Mouse (Mus musculus) left cerebral cortex, adult 18-20 months (tissue): ENCODE measurements around the gene Ston2. TPM values are rescaled to one million over a fixed set of nuclear protein-coding genes. Genes with fewer than 3 reads are reported as not detected.
A peak's percentile ranks its signal among the peaks of the same experiment; 100 is the strongest.
"Not testable (repeated sequence)": the region's sequence is repeated elsewhere in the genome, so short reads cannot be mapped to it uniquely, and the experiment has no call there.

Source experiments
- DNase-seq, 2 experiments: peaks; one replicate each; pipeline ENCODE4 v3.0.0; 2021 to 2022; ENCODE audit warnings: low spot score in 2 of 2, mixed read lengths in 1 of 2
- total RNA-seq, 2 experiments: library from RNA; stranded (reverse); gene quantifications; 2 replicates each; pipeline ENCODE4 v1.2.3; 2021

The Ston2 gene
- total RNA-seq, 2 experiments from 2014 or later = 18.0 to 18.8 TPM

GRCm38 (mm10) chr12:91793266-91793665 lies 5.1 kb upstream of the Ston2 start:
- no peak for DNase-seq

GRCm38 (mm10) chr12:91791822-91792221 lies 3.6 kb upstream of the Ston2 start:
- DNase-seq = no peak

DNA sequence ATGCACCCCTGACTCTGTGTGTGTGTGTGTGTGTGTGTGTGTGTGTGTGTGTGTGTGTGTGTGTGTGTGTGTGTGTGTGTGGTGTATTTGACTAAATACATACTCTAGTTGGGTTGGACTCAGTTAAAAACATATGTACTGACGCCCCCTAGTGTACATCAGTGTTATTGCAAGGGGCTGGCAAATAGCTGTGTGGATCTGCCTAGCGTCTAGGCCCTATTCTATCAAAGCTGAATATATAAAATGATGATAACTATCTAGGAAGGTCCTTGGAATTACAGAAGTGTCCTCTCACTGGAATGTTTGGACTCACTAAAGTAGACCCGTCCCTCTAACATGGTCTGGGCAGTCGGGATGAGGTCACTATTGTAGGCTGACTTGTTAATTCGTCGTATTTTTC lies 1.6 kb upstream of the Ston2 start:
- peak; percentile 64 to 72 for DNase-seq

DNA sequence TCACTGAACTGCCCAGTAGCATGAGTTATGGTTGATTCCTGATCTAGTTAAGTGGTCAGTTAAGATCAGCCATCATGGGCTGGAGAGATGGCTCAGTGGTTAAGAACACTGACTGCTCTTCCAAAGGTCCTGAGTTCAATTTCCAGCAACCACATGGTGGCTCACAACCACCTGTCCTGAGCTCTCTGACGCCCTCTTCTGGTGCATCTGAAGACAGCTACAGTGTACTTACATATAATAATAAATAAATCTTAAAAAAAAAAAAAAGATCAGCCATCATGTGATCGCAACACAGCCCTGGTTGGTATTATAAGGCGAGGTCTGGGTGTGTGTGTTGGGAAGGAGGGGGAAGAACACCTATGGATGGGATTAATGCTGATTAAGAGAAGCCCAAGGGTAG lies 259 bp upstream of the Ston2 start:
- not testable (repeated sequence) for DNase-seq

GRCm38 (mm10) chr12:91786355-91786754 lies 1.8 kb downstream of the Ston2 start:
- no peak for DNase-seq

- no peak for DNase-seq
These were observed 6.8 kb downstream of the Ston2 start for GRCm38 (mm10) chr12:91781432-91781831.

- no peak for DNase-seq
These were observed 7.7 kb downstream of the Ston2 start for GRCm38 (mm10) chr12:91780531-91780930.

DNA sequence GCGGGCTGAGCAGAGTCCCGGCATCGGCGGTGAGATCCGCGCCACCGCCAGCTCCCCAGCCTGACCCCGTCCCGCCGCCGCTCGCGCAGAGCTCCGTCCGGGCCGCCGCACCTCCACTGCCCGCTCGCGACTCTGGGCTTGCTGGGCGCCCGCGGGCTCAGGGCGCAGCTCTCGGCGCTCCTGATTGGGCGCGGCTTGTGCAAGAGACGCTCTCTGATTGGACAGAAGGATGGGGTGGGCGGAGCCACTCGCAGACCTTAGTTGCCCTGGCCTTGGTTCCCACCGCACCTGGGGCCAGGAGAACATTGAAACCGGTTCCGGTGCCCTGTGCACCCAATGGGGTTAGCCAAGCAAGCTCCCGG lies 9.2 kb downstream of the Ston2 start:
- DNase-seq = peak; percentile 59 to 67

DNA sequence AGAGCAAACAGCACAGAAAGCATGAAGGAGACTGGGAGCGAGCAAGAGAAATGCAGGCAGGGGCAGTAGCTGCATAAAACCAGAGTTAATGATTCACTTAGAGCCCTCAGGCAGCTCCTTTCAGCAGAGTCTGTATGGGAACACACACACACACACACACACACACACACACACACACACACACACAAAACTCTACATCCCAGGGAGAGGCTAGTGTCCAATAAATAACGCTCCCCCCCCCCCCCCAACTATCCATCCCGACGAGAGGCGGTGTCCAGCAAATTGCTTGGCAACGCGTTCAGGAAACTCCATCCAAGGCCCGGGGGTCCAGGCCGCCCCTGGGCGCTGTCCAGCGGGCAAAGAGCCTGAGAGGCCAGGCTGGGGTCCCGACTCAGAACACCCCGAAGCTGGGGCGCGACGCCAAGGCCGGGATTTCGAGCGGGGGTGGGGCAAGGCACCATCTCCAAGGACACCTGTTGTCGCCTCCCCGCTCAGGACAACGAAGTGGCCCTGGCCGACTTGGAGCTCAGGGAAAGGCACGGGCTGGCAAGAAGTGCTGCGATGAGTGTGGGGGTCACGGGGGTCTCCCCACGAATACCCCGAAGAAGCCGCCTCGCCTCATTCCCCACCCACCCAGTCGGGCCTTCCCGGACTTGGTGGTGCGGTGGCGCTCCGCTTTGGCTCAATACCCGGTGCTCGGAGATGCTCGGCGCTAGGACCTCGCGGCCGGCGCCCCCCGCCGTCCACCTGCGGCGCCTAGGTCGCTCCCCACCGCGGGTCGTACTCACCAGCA lies 9.8 kb downstream of the Ston2 start:
- no peak for DNase-seq

- DNase-seq = no peak
These were observed 11.8 kb downstream of the Ston2 start for GRCm38 (mm10) chr12:91776342-91776741.

GRCm38 (mm10) chr12:91774811-91775284 lies 13.3 kb downstream of the Ston2 start:
- no peak for DNase-seq

GRCm38 (mm10) chr12:91768871-91769270 lies 19.3 kb downstream of the Ston2 start:
- DNase-seq = no peak

DNA sequence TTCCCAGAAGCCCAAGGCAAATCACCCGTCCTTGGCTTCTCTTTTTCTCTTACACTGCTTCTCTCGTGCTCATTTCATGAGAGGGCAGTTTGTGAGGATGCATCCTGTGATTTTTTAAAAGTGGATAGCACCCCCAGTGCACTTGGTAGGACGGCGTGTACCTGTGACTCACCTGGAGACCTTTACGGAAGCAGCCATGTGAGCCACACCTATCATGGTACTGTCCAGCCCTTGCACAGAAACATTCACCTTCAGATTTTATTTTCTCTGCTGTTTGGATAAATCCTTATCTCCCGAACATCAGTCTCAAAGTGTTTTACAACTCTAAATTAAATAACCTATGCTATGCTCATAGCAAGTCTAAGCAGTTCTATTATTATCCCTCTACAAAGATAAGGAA lies 20.0 kb downstream of the Ston2 start:
- DNase-seq = no peak

DNA sequence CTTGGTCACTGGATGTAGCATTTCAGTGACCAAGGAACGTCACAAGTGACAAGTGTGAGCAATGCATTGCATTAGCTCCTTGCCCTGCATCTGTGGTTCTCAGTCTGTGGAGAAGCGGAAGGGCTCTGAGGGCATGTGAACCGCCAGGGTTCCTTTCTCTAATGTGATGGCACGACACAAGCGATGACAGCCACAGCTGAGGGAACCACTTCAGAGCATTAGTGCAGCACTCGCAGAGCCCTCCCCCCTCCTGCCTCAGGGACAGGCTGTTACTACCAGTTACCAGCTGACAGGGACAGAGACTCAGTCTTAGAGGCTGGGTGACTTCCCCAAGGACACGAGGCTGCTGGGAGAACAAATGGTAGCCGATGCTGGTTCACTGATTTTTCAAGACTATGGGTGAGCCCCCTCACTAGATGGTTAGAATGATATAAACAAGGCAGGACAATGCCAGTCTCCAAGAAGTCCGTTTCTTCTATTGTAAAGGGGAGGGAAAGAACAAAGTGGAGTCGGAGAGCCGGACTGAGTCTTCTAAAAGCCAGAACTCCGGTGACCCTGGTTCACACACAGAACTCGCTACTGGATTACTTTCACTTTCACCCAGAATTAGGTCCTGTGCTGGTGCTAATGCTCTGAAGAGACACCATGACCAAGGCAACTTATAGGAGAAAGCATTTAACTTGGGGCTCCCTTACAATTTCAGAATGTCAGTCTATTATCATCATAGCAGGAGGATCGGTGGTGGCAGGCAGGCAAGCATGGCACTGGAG lies 21.7 kb downstream of the Ston2 start:
- DNase-seq = peak in 1 of 2 experiments; percentile 21

DNA sequence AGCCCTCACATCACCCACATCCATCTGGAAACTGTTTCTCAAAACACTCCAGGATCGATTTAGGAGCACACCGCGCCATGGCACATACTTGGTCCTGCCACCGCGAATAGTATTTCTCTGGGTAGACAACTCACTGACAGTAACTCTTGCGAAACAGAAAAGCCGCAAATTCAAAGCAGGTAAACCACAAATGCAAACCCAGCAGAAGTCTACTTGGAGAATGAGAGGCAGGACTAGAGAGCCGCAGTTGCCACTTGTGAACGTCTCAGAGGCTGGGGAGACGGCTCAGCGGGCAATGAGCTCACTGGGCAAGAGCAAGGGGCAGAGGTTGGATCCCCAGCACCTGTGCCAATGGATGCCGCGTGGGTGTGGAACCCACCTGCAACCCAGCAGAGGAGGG lies 22.7 kb downstream of the Ston2 start:
- no peak for DNase-seq

GRCm38 (mm10) chr12:91765054-91765453 lies 23.1 kb downstream of the Ston2 start:
- DNase-seq = no peak

GRCm38 (mm10) chr12:91764471-91764870 lies 23.7 kb downstream of the Ston2 start:
- no peak for DNase-seq

DNA sequence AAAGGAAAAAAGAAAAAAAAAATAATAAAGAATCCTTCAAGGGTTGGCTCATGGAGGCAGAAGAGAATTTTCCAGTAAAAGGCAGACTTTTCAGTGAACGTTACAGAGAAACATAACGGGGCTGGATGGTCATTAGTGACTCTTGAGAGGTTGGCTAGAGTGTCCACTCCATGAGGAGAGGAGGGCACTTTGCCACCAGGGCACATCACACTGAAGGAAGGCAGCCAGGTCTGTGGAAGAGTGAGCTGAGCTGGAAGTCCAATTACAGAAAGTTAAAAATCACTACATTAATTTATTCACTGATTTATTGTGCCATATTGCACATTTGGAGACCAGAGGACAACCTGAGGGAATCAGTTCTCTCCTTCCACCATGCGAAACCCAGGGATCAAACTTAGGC lies 28.4 kb downstream of the Ston2 start:
- DNase-seq = no peak

DNA sequence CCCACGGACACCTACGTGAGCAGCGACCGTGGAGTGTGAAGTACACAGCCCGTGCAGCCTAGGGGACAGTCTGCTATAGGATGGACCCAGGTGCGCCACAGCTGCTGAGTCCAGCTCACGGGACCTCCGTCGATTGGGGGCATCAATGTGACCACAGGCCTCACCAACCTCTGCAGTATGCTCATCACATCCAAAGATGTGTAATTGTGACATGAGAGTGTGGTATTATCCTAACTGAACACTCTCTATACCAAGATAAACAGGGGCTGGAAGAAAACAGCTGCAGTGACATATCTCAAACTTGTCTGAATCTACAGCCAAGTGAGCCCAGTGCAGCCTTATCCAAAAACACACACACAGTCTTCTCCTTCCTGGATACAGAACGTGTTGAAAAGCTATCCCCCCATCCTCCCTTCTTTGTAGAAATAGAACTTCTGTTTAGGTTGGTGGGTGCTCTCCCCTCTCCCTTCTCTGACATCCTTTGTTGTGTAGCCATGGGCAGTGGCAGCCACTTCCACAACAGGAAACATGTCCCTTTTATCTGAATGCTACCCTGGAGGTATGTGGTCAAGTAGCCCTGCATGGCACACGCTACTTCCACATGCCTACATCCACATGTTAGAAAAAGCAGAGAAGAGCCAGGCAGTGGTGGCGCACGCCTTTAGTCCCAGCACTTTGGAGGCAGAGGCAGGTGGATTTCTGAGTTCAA lies 30.2 kb downstream of the Ston2 start:
- DNase-seq = no peak

DNA sequence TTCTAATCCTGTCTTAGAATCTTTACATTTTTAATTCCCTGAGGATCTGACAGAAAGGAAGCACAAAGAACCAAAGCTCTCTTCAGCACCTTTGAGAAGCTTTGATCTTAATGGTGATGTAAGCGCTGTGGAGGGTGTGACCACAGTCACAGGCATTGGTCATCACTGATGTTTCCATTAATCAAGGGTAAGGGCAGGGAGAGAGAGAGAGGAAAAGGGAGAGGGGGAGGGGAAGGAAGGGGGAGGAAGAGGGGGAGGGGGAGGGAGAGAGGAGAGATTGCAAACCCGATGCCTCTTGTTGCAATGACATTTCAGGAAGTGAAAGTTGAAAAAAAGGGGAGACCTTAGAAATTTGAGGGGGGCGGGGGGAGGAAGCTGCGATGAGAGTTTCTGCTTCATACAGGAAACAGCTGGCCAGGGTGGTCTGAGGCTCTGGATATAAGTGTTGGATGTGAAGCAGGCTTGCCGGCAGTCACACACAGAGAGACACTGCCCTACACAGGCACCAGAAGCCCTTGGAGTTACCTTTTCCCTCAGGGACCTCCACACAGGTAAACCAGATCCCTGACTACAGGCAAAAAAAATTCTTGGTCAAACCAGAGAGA lies 31.5 kb downstream of the Ston2 start:
- DNase-seq = no peak

DNA sequence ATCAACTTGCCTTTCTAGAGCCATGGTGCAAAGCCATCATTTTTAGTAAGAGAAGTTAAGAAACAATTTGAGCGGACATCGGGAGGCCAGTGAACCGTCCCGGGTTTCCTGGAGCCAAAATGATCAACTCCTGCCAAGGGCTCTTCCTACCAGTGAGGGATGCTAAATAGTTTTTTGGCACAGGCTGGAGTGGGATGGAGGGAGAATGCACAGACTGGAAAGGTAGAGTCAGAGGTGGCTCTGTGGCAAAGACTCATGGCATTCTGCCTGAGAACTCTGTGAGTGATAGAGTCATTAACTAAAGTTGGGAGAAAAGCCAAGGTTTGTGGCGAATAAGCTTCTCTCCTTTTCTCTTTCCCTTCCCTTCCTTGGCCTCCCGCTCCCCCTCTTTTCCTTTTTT lies 33.6 kb downstream of the Ston2 start:
- DNase-seq = no peak
